In genomic region chr19:56134081-56134818, GRCm38 (mm10) we compare ENCODE assay signal across 8 mouse cellular contexts.
DNase-seq lines count a peak whose midpoint lies in the region; ATAC-seq and TF ChIP-seq lines count a peak whose summit lies in the region.

No protein-coding gene starts in this region.

- peak; percentile 97 for TF ChIP-seq CTCF in brain, embryonic 14.5 days (IDR thresholded peaks at IDR 0.05; ENCODE audit: borderline replicate concordance, extremely low read depth, insufficient read depth, insufficient read length)

- no peaks in the 10 kb centered on the region for H3K9me3 ChIP-seq in forebrain, embryonic 10.5 days
- no peaks in the 10 kb centered on the region for H3K9me3 ChIP-seq in heart, embryonic 12.5 days (replicated peaks)
- H3K9me3 ChIP-seq in kidney, embryonic 15.5 days (replicated peaks) = no peaks in the 10 kb centered on the region
- no peaks in the 10 kb centered on the region for H3K9me3 ChIP-seq in limb, embryonic 14.5 days (ENCODE audit: control insufficient read depth, low read length)
- H3K9me3 ChIP-seq in neural tube, embryonic 12.5 days = no peaks in the 10 kb centered on the region

- no peaks in the 10 kb centered on the region for H3K36me3 ChIP-seq in forebrain, embryonic 10.5 days (replicated peaks)
- H3K36me3 ChIP-seq in heart, embryonic 12.5 days = no peaks in the 10 kb centered on the region
- no peaks in the 10 kb centered on the region for H3K36me3 ChIP-seq in kidney, embryonic 15.5 days
- H3K36me3 ChIP-seq in limb, embryonic 14.5 days (ENCODE audit: control insufficient read depth, insufficient read depth, low read length) = no peaks in the 10 kb centered on the region
- H3K36me3 ChIP-seq in neural tube, embryonic 12.5 days = no peaks in the 10 kb centered on the region

- H3K9ac ChIP-seq in heart, embryonic 12.5 days = no peak overlapping the region; the same call in 1 of the 2 replicates
- no peak overlapping the region for H3K9ac ChIP-seq in kidney, embryonic 15.5 days
- H3K9ac ChIP-seq in limb, embryonic 14.5 days (ENCODE audit: low read depth, low read length, severe bottlenecking) = no peak overlapping the region
- no peak overlapping the region for H3K9ac ChIP-seq in neural tube, embryonic 12.5 days

- no peak for TF ChIP-seq POLR2A in brain, embryonic 14.5 days (IDR thresholded peaks at IDR 0.05; ENCODE audit: borderline replicate concordance, extremely low read depth, insufficient read depth, insufficient read length, poor library complexity, severe bottlenecking)
- TF ChIP-seq POLR2A in limb, embryonic 14.5 days (IDR thresholded peaks at IDR 0.05; ENCODE audit: borderline replicate concordance, extremely low read depth, insufficient read depth, insufficient read length) = no peak

- H3K27ac ChIP-seq in forebrain, embryonic 10.5 days = peak overlapping the region; percentile 76
- no peak overlapping the region for H3K27ac ChIP-seq in heart, embryonic 12.5 days (ENCODE audit: poor library complexity, severe bottlenecking)
- no peak overlapping the region for H3K27ac ChIP-seq in kidney, embryonic 15.5 days
- no peak overlapping the region for H3K27ac ChIP-seq in limb, embryonic 14.5 days (replicated peaks; ENCODE audit: low read depth, low read length)
- no peak overlapping the region for H3K27ac ChIP-seq in neural tube, embryonic 12.5 days

- DNase-seq in 416B (ENCODE audit: low read depth) = peak; percentile 7
- peak; percentile 94 for DNase-seq in brain, embryonic 14.5 days (ENCODE audit: low read depth)
- peak; percentile 81 for DNase-seq in forebrain, embryonic 10.5 days (ENCODE audit: extremely low spot score, low spot score)
- DNase-seq in limb, embryonic 14.5 days (ENCODE audit: low spot score) = peak; percentile 79
- peak; percentile 13 to 15 for DNase-seq in thymus, postnatal 36 days

- peaks cover 48% of the 10 kb centered on the region for H3K4me1 ChIP-seq in forebrain, embryonic 10.5 days
- peaks cover 4% of the 10 kb centered on the region; the same call in 1 of the 2 replicates for H3K4me1 ChIP-seq in heart, embryonic 12.5 days (replicated peaks)
- H3K4me1 ChIP-seq in kidney, embryonic 15.5 days = peaks cover 17% of the 10 kb centered on the region
- H3K4me1 ChIP-seq in limb, embryonic 14.5 days (ENCODE audit: control insufficient read depth, insufficient read depth, low read length) = peaks cover 37% of the 10 kb centered on the region
- H3K4me1 ChIP-seq in neural tube, embryonic 12.5 days = peaks cover 16% of the 10 kb centered on the region; the same call in 1 of the 2 replicates

- H3K4me3 ChIP-seq in forebrain, embryonic 10.5 days = peak overlapping the region; percentile 11; the same call in 1 of the 2 replicates
- H3K4me3 ChIP-seq in heart, embryonic 12.5 days = no peak overlapping the region
- no peak overlapping the region for H3K4me3 ChIP-seq in kidney, embryonic 15.5 days (replicated peaks)
- no peak overlapping the region for H3K4me3 ChIP-seq in limb, embryonic 14.5 days (replicated peaks; ENCODE audit: low read length)
- H3K4me3 ChIP-seq in neural tube, embryonic 12.5 days = no peak overlapping the region

- H3K4me2 ChIP-seq in heart, embryonic 12.5 days = peak overlapping the region; percentile 43
- peak overlapping the region; percentile 44 for H3K4me2 ChIP-seq in kidney, embryonic 15.5 days
- H3K4me2 ChIP-seq in limb, embryonic 14.5 days (replicated peaks; ENCODE audit: low read depth, low read length, severe bottlenecking) = peak overlapping the region; percentile 28
- H3K4me2 ChIP-seq in neural tube, embryonic 12.5 days (replicated peaks) = peak overlapping the region; percentile 1; the same call in 1 of the 2 replicates

- 15% methylated on average over 17 of the region's 17 CpGs for WGBS in forebrain, embryonic 10.5 days
- 19% methylated on average over 17 of the region's 17 CpGs for WGBS in heart, embryonic 12.5 days
- 16% methylated on average over 17 of the region's 17 CpGs for WGBS in kidney, embryonic 15.5 days
- 12% methylated on average over 17 of the region's 17 CpGs for WGBS in limb, embryonic 14.5 days
- WGBS in neural tube, embryonic 12.5 days = 14% methylated on average over 17 of the region's 17 CpGs

- peaks cover 63% of the 10 kb centered on the region for H3K27me3 ChIP-seq in forebrain, embryonic 10.5 days (ENCODE audit: poor library complexity, severe bottlenecking)
- peaks cover 11% of the 10 kb centered on the region for H3K27me3 ChIP-seq in heart, embryonic 12.5 days (replicated peaks)
- H3K27me3 ChIP-seq in kidney, embryonic 15.5 days = peaks cover 9% of the 10 kb centered on the region; the same call in 1 of the 2 replicates
- 0 out of 2 replicates have a peak, but pooled peaks cover 4% of the 10 kb centered on the region for H3K27me3 ChIP-seq in limb, embryonic 14.5 days (ENCODE audit: control insufficient read depth, insufficient read depth, low read length)
- H3K27me3 ChIP-seq in neural tube, embryonic 12.5 days (replicated peaks) = peaks cover 10% of the 10 kb centered on the region

- ATAC-seq in heart, embryonic 12.5 days (ENCODE audit: insufficient number of reproducible peaks, low FRiP score) = peak; percentile 66
- ATAC-seq in kidney, embryonic 15.5 days (replicated peaks; ENCODE audit: low FRiP score) = peak; percentile 82
- ATAC-seq in limb, embryonic 14.5 days (ENCODE audit: low FRiP score, low read depth) = peak; percentile 83
- ATAC-seq in neural tube, embryonic 12.5 days (ENCODE audit: low FRiP score, low read depth) = peak; percentile 82

Comparison
In these comparisons a context has a peak if more than half of its experiments do, and no peak if none do; other contexts are left out.
1. DNase-seq: peak in every context shown above with its lines; median percentile 94 in brain, embryonic 14.5 days; 81 in forebrain, embryonic 10.5 days; 79 in limb, embryonic 14.5 days; 14 in thymus, postnatal 36 days; 7 in 416B.